Mouse (Mus musculus): ENCODE data around the gene Cdx4. TPM values are rescaled to one million over a fixed set of nuclear protein-coding genes. Genes with fewer than 3 reads are reported as not detected.

Gene Cdx4
- total RNA-seq, 2 experiments from 2014 or later: not detected

Other genes starting within 250 kb of the Cdx4 start
- gene Nap1l2, start 134.8 kb upstream of the Cdx4 start, total RNA-seq (2021): not detected
- under 1 TPM; 0.14 to 0.24 TPM for gene Chic1, start 35.1 kb downstream of the Cdx4 start, total RNA-seq (2021)
- not detected for gene Tsx, start 93.1 kb downstream of the Cdx4 start, total RNA-seq (2021)
- not detected for gene Gm26992, start 100.6 kb downstream of the Cdx4 start, total RNA-seq (2021)

Measured in gastrocnemius, adult 18-20 months (tissue).